Mouse (Mus musculus): ENCODE results near the gene Oasl1.
"Not testable (repeated sequence)": the region's sequence is repeated elsewhere in the genome, so short reads cannot be mapped to it uniquely, and the experiment has no call there.

The Oasl1 gene

GRCm38 (mm10) chr5:114926153-114926684 lies 3.2 kb downstream of the Oasl1 start:
- no peak for DNase-seq (ENCODE audit: low spot score in 2 of 2)

- DNase-seq (ENCODE audit: low spot score in 2 of 2), result no peak
Observed at GRCm38 (mm10) chr5:114926753-114927152, 3.7 kb downstream of the Oasl1 start.

DNA sequence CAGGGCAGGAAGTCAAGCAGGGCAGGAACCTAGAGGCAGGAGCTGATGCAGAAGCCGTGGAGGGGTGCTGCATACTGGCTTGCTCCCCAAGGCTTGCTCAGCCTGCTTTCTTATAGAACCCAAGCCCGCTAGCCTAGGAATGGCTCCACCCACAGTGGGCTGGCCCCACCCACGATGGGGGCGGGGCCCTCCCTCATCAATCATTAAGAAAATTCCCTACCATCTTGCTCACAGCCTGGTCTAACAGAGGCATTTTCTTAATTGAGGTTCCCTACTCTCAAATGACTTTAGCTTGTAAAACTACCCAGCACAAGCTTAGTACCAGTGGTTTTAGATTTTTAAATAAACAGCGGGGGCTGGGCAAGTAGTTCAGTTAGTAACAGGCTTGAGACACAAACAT lies 8.6 kb downstream of the Oasl1 start:
- DNase-seq (ENCODE audit: low spot score in 2 of 2), result no peak

- DNase-seq (ENCODE audit: low spot score in 2 of 2), result no peak
Observed at GRCm38 (mm10) chr5:114933206-114933605, 10.2 kb downstream of the Oasl1 start.

DNA sequence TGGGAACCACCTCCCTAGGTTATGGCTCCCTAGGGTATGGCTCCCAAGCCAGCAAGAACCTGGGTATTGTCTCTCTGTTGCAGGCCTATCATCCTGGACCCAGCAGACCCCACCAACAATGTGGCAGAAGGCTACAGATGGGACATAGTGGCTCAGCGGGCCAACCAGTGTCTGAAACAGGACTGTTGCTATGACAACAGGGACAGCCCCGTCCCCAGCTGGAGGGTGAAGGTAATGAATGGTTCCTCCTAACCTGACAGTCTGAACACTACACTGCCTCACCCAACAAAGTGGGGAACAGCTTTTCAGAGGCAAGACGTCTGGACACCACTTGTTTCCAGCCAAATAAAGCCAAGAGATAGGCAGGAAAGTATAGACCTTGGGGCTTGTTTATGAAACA lies 12.8 kb downstream of the Oasl1 start:
- DNase-seq (ENCODE audit: low spot score in 2 of 2), result no peak

DNA sequence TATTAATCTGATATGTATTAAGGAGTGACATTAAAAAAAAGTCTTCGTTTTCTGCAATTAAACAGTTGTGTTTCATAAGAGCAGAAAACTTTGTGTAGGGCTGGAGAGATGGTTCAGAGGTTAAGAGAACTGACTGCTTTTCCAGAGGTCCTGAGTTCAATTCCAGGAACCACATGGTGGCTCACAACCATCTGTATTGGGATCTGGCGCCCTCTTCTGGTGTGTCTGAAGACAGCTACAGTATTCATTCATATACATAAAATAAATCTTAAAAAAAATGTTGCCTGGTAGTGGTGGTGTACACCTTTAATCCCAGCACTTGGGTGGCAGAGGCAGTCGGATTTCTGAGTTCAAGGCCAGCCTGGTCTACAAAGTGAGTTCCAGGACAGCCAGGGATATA lies 18.1 kb downstream of the Oasl1 start:
- DNase-seq (ENCODE audit: low spot score in 2 of 2), result not testable (repeated sequence)

GRCm38 (mm10) chr5:114942074-114942765 lies 19.2 kb downstream of the Oasl1 start, which contains the start of gene 2210016L21Rik:
Gene 2210016L21Rik (plus strand): TSS chr5:114942158.
- peak; percentile 66 to 74 for DNase-seq (ENCODE audit: low spot score in 2 of 2)

GRCm38 (mm10) chr5:114942766-114943130 lies 19.7 kb downstream of the Oasl1 start:
- no peak for DNase-seq (ENCODE audit: low spot score in 2 of 2)

DNA sequence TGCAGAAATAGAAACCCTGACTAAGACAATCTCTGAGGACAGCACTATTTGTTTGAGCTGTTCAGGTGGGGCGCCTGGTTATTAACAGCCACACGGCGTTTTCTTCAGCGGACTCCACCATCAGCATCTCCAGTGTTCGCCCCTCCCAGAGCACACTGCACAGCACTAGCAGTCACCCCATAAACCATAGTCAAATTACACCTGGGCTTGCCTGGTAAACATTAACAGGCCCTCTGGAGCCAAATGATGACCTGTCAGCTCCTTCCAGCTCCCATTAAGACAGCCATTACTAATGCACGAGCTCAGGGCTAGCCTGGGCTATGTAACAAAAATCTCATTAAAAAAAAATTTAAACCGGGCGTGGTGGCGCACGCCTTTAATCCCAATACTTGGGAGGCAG lies 22.0 kb downstream of the Oasl1 start:
- DNase-seq (ENCODE audit: low spot score in 2 of 2), result no peak

DNA sequence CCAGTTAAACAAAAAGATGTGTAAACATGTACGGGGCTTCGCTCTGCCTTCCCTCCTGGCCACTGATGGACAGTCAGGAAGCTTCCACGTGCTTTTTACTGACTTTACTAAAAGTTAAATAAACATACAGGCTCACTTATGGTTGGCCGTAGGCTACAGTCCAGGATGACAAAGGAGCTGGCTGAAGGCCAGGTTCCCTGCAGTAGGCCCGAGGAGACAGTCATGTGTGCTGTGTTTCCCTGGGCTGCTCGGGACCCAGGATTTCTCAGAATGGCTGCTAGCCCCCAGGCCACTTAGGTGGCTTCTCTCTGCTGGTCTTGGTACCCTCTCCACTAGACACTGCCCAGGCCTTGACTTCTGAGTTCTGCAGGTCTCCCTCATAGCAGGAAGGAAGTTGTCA lies 25.9 kb downstream of the Oasl1 start:
- DNase-seq (ENCODE audit: low spot score in 2 of 2), result no peak

GRCm38 (mm10) chr5:114949316-114949715 lies 26.3 kb downstream of the Oasl1 start:
- DNase-seq (ENCODE audit: low spot score in 2 of 2), result no peak

DNA sequence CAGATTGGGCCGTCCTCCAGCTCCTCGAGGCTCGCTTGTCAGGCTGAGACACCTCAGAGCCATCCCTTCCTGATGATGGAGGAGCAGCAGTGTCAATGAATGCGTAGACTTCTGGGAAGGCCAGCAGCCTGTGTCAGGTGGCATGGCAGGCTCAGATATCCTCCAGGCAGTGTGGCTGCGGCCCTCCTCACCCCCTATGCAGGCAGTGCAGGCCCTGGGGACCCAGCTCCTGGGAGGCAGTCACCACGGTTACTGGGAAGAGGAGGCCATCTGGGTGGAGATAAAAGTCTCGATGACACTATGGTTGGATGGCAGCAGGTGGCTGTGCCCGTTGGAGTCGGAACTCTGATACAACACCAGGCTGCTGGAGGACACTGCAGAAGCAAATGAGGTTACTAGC lies 26.8 kb downstream of the Oasl1 start:
- no peak for DNase-seq (ENCODE audit: low spot score in 2 of 2)

DNA sequence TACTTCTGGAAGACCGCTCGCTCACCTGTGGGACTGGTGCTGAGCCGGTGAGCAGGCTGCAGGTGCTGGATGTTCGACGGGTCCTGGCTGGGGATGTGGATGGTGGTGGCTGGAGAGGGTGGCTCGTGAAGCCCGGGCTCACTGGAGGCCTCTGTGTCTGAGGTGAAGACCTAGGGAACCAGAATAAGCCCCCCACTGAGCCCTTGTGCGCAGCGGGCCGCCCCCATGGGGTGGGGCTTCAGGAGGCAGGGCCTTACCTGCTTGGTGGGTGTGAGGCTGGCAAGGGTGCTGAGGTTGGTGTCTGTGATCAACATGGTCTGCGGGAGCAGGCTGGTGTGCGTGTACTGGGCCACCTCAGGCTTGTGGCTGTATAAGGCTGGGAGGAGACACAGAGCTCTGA lies 27.6 kb downstream of the Oasl1 start:
- no peak for DNase-seq (ENCODE audit: low spot score in 2 of 2)

DNA sequence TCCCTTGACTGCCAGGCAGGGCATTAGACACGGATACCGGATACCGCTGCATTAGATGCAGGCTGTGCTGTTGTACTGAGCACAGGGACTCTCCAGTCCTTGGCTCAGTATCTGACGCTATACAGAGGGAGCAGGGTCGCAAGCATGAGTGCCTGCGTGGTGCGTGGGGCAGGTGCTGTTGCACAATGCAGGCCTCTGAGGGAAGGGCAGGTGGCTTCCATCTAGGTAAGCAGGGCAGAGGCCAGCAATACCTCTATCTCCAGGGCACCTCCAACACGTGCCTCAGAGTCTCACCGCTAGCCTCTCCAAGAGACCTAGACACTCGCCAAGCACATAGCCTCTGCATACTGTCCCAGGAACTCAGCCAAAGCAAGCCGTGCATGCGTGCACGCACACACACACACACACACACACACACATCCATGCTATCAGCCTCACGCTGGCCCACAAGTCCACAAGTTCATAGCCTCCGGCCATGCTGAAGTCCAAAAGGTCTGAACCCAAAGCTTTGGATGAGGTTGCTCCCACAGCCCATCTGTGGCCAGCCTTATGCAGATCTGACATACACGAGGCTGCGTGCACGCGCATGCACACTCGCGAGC lies 28.3 kb downstream of the Oasl1 start:
- DNase-seq (ENCODE audit: low spot score in 2 of 2), result no peak

- no peak for DNase-seq (ENCODE audit: low spot score in 2 of 2)
Observed at GRCm38 (mm10) chr5:114953326-114953725, 30.3 kb downstream of the Oasl1 start.

- DNase-seq (ENCODE audit: low spot score in 2 of 2), result no peak
Observed at GRCm38 (mm10) chr5:114958069-114958468, 35.0 kb downstream of the Oasl1 start.

- no peak for DNase-seq (ENCODE audit: low spot score in 2 of 2)
Observed at GRCm38 (mm10) chr5:114961590-114962360, 38.7 kb downstream of the Oasl1 start.

- peak in 1 of 2 experiments; percentile 18 for DNase-seq (ENCODE audit: low spot score in 2 of 2)
Observed at GRCm38 (mm10) chr5:114964315-114964966, 41.4 kb downstream of the Oasl1 start.

- DNase-seq (ENCODE audit: low spot score in 2 of 2), result peak; percentile 21 to 24
Observed at GRCm38 (mm10) chr5:114964967-114965898, 42.2 kb downstream of the Oasl1 start.

DNA sequence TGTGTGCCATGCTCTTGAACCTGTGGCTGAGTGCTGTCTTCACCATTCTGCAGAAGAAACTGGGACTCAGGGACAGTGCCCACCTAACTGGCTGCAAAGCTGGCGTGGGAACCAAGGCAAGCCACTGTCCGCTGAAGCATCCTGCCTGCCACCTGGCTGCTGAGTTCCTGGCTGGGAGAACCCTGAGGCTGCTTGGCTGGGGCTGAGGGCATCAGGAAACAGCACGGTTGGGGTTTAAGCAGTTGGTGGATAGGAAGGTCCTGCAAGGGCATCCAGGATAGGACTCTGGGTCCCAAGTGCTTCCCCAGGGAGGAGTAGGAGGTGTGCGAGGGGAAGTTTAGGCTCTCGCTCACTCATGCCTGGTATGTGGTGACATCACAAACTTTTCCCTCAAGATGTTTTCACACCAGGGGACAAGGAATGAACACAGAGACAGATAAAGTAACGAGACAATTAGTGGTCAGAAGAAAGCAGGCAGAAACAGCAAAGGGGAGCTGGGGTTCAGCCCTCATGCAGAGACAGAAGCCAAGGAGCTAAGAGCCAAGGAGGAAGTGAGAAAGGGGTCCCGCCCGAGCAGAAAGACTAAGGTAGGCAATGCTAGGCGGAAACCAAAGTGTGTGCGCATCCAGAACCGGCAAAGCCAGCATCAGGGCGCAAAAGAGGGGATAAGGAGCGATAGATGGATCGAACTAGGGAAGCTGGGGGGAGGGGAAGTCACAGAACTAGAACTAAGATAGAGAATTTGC lies 44.7 kb downstream of the Oasl1 start:
- DNase-seq (ENCODE audit: low spot score in 2 of 2), result no peak

Measured in urinary bladder, adult 18-20 months (tissue).